9 mouse cellular contexts compared by ENCODE assay signal in the genomic region with DNA sequence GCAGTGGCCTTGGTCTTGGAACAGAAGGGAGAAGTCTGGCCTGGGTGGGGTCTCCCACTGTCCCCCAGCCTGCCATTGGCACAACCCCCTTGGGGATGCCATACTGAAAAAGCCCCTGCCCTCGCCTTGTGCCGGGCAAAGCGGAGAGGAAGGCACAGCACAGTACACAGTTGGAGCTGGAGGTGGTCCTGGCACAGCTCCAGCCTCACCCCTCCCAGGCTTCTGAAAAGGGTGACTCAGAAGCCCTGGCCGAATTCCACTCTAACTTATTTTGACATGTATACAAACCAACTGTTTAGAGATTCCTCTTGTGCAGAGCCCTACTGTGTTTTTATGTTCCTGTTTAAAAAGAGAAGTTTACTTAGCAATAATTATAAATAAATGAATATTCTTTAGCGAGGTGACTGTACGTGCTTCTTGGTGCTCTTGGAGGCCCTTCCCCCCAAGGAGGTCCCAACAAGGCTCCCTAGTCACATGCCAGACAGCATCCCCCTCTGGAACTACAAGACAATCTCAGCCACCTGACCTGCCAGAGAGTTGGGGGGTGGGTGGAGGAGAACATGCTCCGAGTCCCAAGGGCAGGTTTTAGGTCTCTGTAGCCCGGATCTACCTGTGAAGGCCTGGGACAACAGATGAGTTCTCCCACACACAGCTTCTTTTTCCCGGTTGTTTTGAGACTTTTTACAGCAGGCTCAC. TPM values are rescaled to one million over a fixed set of nuclear protein-coding genes. Genes with fewer than 3 reads are reported as not detected.
DNase-seq lines count a peak whose midpoint lies in the region; ATAC-seq lines count a peak whose summit lies in the region.
"Had no signal": no experiment of that assay in that cellular context is flagged by ENCODE, and none has a peak within 500 bp of the region (broad histone marks: within the 10 kb centered on the region; RNA-seq: fewer than 3 reads in every experiment).

No protein-coding gene starts in this region.

- peaks cover 28% of the 10 kb centered on the region for H3K4me1 ChIP-seq in heart, embryonic 12.5 days (replicated peaks)
- H3K4me1 ChIP-seq: embryonic facial prominence, embryonic 12.5 days had no signal

- peak; percentile 45 for DNase-seq in retina, postnatal 1 day
- DNase-seq in retina, embryonic 14.5 days (ENCODE audit: low spot score), result no peak
- peak; percentile 90 for DNase-seq in brain, adult 2 months (ENCODE audit: low read depth, low spot score)
- DNase-seq in layer of hippocampus, postnatal 10 days (ENCODE audit: low spot score in 2 of 2), result peak; percentile 52 to 66
- DNase-seq in right cerebral cortex, adult 2 months (ENCODE audit: low spot score in 2 of 2), result peak; percentile 74 to 79
- DNase-seq in embryo, embryonic 11 days, result no peak

- peaks cover 96% of the 10 kb centered on the region for H3K36me3 ChIP-seq in heart, embryonic 12.5 days

- H3K4me3 ChIP-seq in heart, embryonic 12.5 days, result no peak overlapping the region
- H3K4me3 ChIP-seq: embryonic facial prominence, embryonic 12.5 days had no signal

- H3K9me3 ChIP-seq in heart, embryonic 12.5 days (replicated peaks), result no peaks in the 10 kb centered on the region
- H3K9me3 ChIP-seq: embryonic facial prominence, embryonic 12.5 days had no signal

- 62% methylated on average over 9 of the region's 9 CpGs for WGBS in heart, embryonic 12.5 days

- no peak overlapping the region for H3K4me2 ChIP-seq in heart, embryonic 12.5 days
- H3K4me2 ChIP-seq: embryonic facial prominence, embryonic 12.5 days had no signal

- no peaks in the 10 kb centered on the region for H3K27me3 ChIP-seq in heart, embryonic 12.5 days (replicated peaks)
- H3K27me3 ChIP-seq: embryonic facial prominence, embryonic 12.5 days had no signal

- peak overlapping the region; percentile 17; the same call in 1 of the 2 replicates for H3K9ac ChIP-seq in heart, embryonic 12.5 days
- H3K9ac ChIP-seq: embryonic facial prominence, embryonic 12.5 days had no signal

- peak overlapping the region; percentile 42 for H3K27ac ChIP-seq in heart, embryonic 12.5 days (ENCODE audit: poor library complexity, severe bottlenecking)
- H3K27ac ChIP-seq: embryonic facial prominence, embryonic 12.5 days; macrophage had no signal

- 0 out of 2 replicates have a peak, but pooled peaks have one; percentile 13 for ATAC-seq in heart, embryonic 12.5 days (ENCODE audit: insufficient number of reproducible peaks, low FRiP score)

RNA-seq across cellular contexts. Expression of a gene that starts 22.7 kb away (rescaled TPM):
- polyA plus RNA-seq in heart, embryonic 12.5 days (2016; fragmentation: Nextera tagmentation; extraction: Ambion mirVana), result 1,569 and 1,607 TPM in 2 replicates
- 10 to 100 TPM; 60.9 to 67.7 TPM for total RNA-seq in layer of hippocampus, postnatal 10 days (2021)

Comparison
In these comparisons a context has a peak if more than half of its experiments do, and no peak if none do; other contexts are left out.
1. DNase-seq: peak in retina, postnatal 1 day (single experiment), brain, adult 2 months (single experiment), layer of hippocampus, postnatal 10 days (2 of 2) and right cerebral cortex, adult 2 months (2 of 2); none in retina, embryonic 14.5 days (single experiment) and embryo, embryonic 11 days (single experiment).